Mouse (Mus musculus) E14TG2a.4 (cell line): ENCODE measurements around the gene Cux2.

Source experiments
- CTCF ChIP-seq: conservative IDR thresholded peaks from 2 replicates; pipeline ENCODE4 v1.5.1; 2014; ENCODE audit warnings: low read length
- NANOG ChIP-seq: IDR thresholded peaks from 2 replicates; pipeline ENCODE4 v1.6.1; 2014; ENCODE audit warnings: borderline replicate concordance, low read length, mixed read lengths

- TF ChIP-seq CTCF (no peak), NANOG (no peak)
Observed at GRCm38 (mm10) chr5:122086121-122086520, 36.2 kb upstream of the Cux2 start.
